ENCODE assay signal across 8 mouse cellular contexts in the genomic region with DNA sequence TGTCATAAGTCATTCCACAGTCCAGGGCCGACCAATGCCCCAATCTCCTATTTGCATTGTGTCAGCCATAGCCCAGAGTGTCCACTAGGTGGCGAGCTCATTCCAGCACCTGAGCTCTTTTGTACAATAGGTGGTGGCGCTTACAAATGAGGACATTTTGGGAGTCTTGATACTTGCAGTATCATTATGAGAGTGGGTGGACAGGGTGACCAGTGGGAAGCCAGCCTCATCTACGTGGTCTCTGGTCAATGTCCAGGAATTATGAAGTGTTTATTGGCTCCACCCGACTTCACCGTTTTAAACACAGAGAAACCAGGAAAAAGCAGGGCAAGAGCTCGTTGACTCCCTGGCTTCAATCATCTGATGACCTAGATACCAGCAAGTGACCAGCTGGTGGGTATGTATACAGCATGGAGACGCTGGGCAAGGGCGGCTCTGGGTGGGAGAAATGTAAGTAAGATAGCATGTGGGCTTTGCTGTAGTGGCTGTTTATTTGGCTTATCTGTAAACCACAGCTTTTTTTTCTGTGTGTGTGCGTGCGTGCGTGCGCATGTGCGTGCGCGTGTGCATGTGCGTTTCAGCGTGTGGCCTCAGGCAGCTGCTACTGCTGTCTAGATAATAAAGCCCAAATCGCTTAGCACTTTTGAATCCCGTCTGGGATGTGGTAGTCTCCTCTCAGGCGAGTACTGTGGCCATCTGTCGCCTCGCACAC. TPM values are rescaled to one million over a fixed set of nuclear protein-coding genes. Genes with fewer than 3 reads are reported as not detected.
DNase-seq lines count a peak whose midpoint lies in the region; ATAC-seq and TF ChIP-seq lines count a peak whose summit lies in the region.

A gene (plus strand): TSS at position 137 of the 712 bp plus-strand sequence.

- H3K9ac ChIP-seq in liver, embryonic 14.5 days (replicated peaks), result peak within 1 kb of the TSS; percentile 5

- peaks cover 4 to 7% of the 10 kb centered on the region in 2 experiments for H3K4me1 ChIP-seq in liver, embryonic 14.5 days (replicated peaks; ENCODE audit: control insufficient read depth in 2 of 2, insufficient read depth in 2 of 2, low read length in 1 of 2)

- peak; percentile 68 for DNase-seq in 416B (ENCODE audit: low read depth)
- DNase-seq in Muller cell, postnatal 12 days (ENCODE audit: inconsistent ontology term), result peak; percentile 41
- DNase-seq in cerebellum, postnatal 14 days, result peak; percentile 90 to 92
- DNase-seq in kidney, adult 9 months, result peak; percentile 65
- peak; percentile 59 to 70 (median 64) for DNase-seq in liver, embryonic 14.5 days (ENCODE audit: low read depth in 3 of 3, low spot score in 3 of 3)
- DNase-seq in neural tube, embryonic 10.5 days (ENCODE audit: extremely low spot score, low spot score), result peak; percentile 56
- peak; percentile 46 for DNase-seq in testis, postnatal 14 days (ENCODE audit: low spot score)

- no peaks in the 10 kb centered on the region for H3K9me3 ChIP-seq in liver, embryonic 14.5 days (ENCODE audit: control insufficient read depth, low read length)

- peak; percentile 80 for TF ChIP-seq EP300 in liver, embryonic 14.5 days (IDR thresholded peaks at IDR 0.05; ENCODE audit: low read depth)

- H3K27me3 ChIP-seq in liver, embryonic 14.5 days (ENCODE audit: control insufficient read depth, insufficient read depth, low read length), result no peaks in the 10 kb centered on the region

- ATAC-seq in granulocyte monocyte progenitor cell, adult 5-6 weeks (replicated peaks; ENCODE audit: poor library complexity, severe bottlenecking), result peak; percentile 92
- ATAC-seq in liver, embryonic 14.5 days (ENCODE audit: insufficient read depth), result peak; percentile 98

- H3K36me3 ChIP-seq in liver, embryonic 14.5 days (replicated peaks; ENCODE audit: control insufficient read depth, insufficient read depth, low read depth), result no peaks in the 10 kb centered on the region

- peak within 1 kb of the TSS; percentile 40 for H3K27ac ChIP-seq in liver, embryonic 14.5 days

- 20% methylated on average over 23 of the region's 23 CpGs for WGBS in liver, embryonic 14.5 days (ENCODE audit: insufficient replicate concordance)

- peak within 1 kb of the TSS; percentile 52 for H3K4me2 ChIP-seq in liver, embryonic 14.5 days (ENCODE audit: low read depth)

- peak; percentile 98 for TF ChIP-seq CTCF in liver, embryonic 14.5 days (IDR thresholded peaks at IDR 0.05; ENCODE audit: low read depth)

- H3K4me3 ChIP-seq in liver, embryonic 14.5 days (ENCODE audit: insufficient read depth in 1 of 2, low read depth in 2 of 2, low read length in 2 of 2), result peak within 1 kb of the TSS; percentile 17 to 34; a peak in 3 of 4 replicates

RNA-seq across cellular contexts. Expression of the gene that starts here (rescaled TPM):
- 0.15 and 0.49 TPM in 2 replicates for total RNA-seq in granulocyte monocyte progenitor cell, adult 5-6 weeks (2014; fragmentation: Nextera tagmentation)
- total RNA-seq in granulocyte monocyte progenitor cell, adult 5-6 weeks (2017), result 0.22 and 0.41 TPM in 2 replicates
- 0.02 and 0.18 TPM in 2 replicates for polyA plus RNA-seq in liver, embryonic 14.5 days (2012; rRNA removed)
- polyA plus RNA-seq in liver, embryonic 14.5 days (2014; fragmentation: Nextera tagmentation; extraction: Ambion mirVana), result 0.08 TPM in 2 replicates

Comparison
In these comparisons a context has a peak if more than half of its experiments do, and no peak if none do; other contexts are left out.
1. Peak in every context shown above with its lines: DNase-seq, ATAC-seq, H3K4me3 ChIP-seq and H3K27ac ChIP-seq.
2. Peak in ATAC-seq in granulocyte monocyte progenitor cell, adult 5-6 weeks; RNA of the gene not detected or under 1 TPM.
3. Peak in DNase-seq, ATAC-seq, H3K4me3 ChIP-seq, H3K27ac ChIP-seq, H3K9ac ChIP-seq and H3K4me2 ChIP-seq in liver, embryonic 14.5 days; RNA of the gene not detected or under 1 TPM.
4. DNase-seq: peak in every context shown above with its lines; median percentile 91 in cerebellum, postnatal 14 days; 68 in 416B; 65 in kidney, adult 9 months; 64 in liver, embryonic 14.5 days; 56 in neural tube, embryonic 10.5 days; 46 in testis, postnatal 14 days; 41 in Muller cell, postnatal 12 days.